Mouse (Mus musculus) neural tube, embryonic 14.5 days (tissue): Measurements from ENCODE around the gene Celf1. TPM values are rescaled to one million over a fixed set of nuclear protein-coding genes. Genes with fewer than 3 reads are reported as not detected.

Experiments used
- ATAC-seq: fragments of 200-750 bp; cut with Nextera tagmentation; 2 replicates; pipeline ENCODE4 v1.8.0; 2017; ENCODE audit warnings: low read depth, mild to moderate bottlenecking, moderate TSS enrichment, moderate library complexity
- H3K27ac ChIP-seq: fragments of 300-500 bp; sonication (generic); 2 replicates; pipeline ENCODE4 v1.5.1; 2014; ENCODE audit warnings: low read depth, mild to moderate bottlenecking, control low read depth, low read length, moderate library complexity, mixed read lengths
- H3K27me3 ChIP-seq: fragments of 300-500 bp; sonication (generic); 2 replicates; pipeline ENCODE4 v1.6.1; 2014; ENCODE audit warnings: low read length; ENCODE audit not compliant: control insufficient read depth, insufficient read depth
- H3K36me3 ChIP-seq: fragments of 300-500 bp; sonication (generic); 2 replicates; pipeline ENCODE4 v1.6.1; 2014; ENCODE audit warnings: low read length, mixed read lengths; ENCODE audit not compliant: control insufficient read depth, insufficient read depth
- H3K4me1 ChIP-seq: fragments of 300-500 bp; sonication (generic); 2 replicates; pipeline ENCODE4 v1.6.1; 2014; ENCODE audit warnings: low read length; ENCODE audit not compliant: control insufficient read depth, insufficient read depth
- H3K4me2 ChIP-seq: fragments of 300-500 bp; sonication (generic); 2 replicates; pipeline ENCODE4 v1.6.1; 2014; ENCODE audit warnings: mild to moderate bottlenecking, low read depth, low read length, control low read depth
- H3K4me3 ChIP-seq: fragments of 300-500 bp; sonication (generic); 2 replicates; pipeline ENCODE4 v1.5.1; 2014; ENCODE audit warnings: low read depth, low read length, control low read depth, mixed read lengths
- H3K9ac ChIP-seq: fragments of 300-500 bp; sonication (generic); replicated peaks from 2 replicates; pipeline ENCODE4 v1.6.1; 2014; ENCODE audit warnings: low read depth, mild to moderate bottlenecking, control low read depth, low read length, mixed read lengths
- H3K9me3 ChIP-seq: fragments of 300-500 bp; sonication (generic); 2 replicates; pipeline ENCODE4 v1.6.1; 2016; ENCODE audit warnings: low read length; ENCODE audit not compliant: control insufficient read depth
- WGBS: fragments of 180-500 bp; shearing (Covaris S2); extraction: QIAGEN DNeasy Blood & Tissue Kit; methylation state at CpG from one replicate; pipeline ENCODE4 v1.1.7; 2014; 5-methylcytosine and 5-hydroxymethylcytosine counted together
- polyA plus RNA-seq: library from polyadenylated mRNA; unstranded; fragments of >200 nt; fragmentation: Nextera tagmentation; extraction: Ambion mirVana; gene quantifications from 2 replicates; pipeline ENCODE4 v1.2.1, GENCODE M21; 2014

Gene Celf1
- polyA plus RNA-seq, 1 experiment from 2014 or later: 77.6 TPM

DNA sequence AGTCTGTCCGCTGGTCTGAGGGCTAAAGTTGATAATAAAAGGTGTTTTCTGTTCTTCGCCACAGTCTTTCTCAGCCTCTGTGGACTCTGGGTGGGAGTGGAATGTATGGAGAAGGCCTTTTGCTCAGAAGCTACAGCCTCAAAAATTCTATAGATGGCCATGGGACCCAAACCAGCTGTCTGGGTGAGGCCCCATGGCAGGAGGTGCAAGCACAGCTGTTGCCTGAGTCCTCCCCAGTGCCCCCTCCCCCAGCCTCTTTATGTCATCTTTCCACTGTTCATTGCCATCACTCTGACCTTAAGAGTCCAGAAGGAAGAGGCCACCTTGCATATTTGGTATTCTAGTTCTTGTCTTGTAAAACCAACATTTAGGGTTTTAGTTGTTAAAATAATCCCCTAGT lies 119.2 kb downstream of the Celf1 start:
- WGBS: 100% methylated on average over 2 of the region's 2 CpGs
- Histone ChIP-seq H3K4me1 (peaks cover 8% of the 10 kb centered on the region), H3K9ac (no peak overlapping the region), H3K27me3 (no peaks in the 10 kb centered on the region), H3K36me3 (peaks cover 63% of the 10 kb centered on the region), H3K27ac (no peak overlapping the region), H3K9me3 (no peaks in the 10 kb centered on the region), H3K4me3 (no peak overlapping the region), H3K4me2 (no peak overlapping the region)
- no peak for ATAC-seq

DNA sequence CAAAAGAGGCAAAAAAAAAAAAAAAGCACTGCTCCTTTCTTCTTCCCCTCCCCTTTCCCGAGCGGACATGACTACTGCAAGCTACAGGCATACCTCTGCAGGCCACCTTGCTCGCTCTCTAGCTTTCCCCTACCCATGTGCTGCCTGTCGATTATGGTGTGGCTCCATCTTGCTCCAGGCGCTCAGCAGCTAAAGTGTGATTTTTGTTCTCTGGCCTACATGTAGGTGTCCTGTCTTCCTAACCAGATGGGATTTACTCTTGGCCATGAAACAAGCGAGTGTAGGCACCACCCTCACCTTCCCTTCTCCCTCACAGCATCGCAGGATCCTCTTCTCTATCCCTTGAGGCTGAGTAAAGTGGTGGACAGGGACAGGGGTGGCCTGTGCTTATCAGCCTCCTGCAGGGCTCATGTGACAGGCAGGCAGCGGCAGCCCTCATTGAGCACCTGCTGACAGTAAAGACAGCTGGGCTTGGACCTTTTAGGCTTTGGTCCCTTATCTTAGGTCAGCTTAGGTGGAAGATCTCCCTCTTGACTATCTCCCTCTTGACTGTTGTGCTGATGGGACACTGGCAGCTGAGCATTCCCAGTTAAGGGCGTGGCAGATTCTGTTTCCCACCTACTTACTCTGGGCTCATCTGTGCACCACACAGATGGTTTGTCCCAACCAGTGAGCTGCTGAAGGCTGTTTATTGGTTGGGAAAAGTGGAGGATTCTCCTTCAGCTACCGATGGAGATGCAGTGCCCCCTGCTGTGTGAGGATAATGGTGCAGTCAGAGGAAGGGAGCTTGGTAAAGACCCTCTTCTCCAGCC lies 120.6 kb downstream of the Celf1 start:
- peak; percentile 47; the same call in 1 of the 2 replicates for ATAC-seq
- H3K4me2 ChIP-seq: no peak overlapping the region
- no peak overlapping the region for H3K27ac ChIP-seq
- H3K36me3 ChIP-seq: peaks cover 63% of the 10 kb centered on the region
- 80% methylated on average over 10 of the region's 10 CpGs for whole genome bisulfite sequencing
- no peak overlapping the region for H3K9ac ChIP-seq
- H3K27me3 ChIP-seq: no peaks in the 10 kb centered on the region
- no peaks in the 10 kb centered on the region for H3K4me1 ChIP-seq
- no peak overlapping the region for H3K4me3 ChIP-seq
- H3K9me3 ChIP-seq: no peaks in the 10 kb centered on the region

DNA sequence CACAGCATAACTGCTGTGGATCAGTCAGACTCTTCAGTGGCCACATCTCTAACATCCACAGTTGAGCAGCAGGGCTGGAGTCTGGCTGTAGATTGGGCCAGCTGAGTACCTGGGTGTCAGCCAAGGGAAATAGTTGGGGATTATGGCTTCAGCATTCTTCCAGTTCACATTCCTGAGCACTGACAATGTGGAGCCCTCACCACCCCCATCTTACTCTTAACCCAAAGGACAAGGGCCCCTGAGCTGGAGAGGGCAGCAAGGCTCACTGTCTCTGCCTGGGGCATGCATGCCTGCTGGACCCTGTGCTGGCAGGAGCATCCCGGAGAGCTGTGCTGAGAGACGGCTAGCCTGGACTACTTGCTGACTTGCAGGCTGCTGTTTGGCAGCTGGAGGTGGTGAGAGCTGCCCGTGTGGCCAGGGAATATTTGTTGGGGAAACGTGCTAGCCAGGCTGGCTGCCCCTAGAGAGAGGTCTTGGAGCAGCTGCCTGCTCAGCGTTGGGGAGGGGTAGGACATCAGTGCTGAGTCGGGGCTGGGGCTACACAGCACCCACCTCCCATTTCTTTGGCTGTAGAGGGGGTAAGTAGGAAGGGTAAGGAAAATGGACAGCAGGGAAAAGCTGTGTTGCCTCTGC lies 121.8 kb downstream of the Celf1 start:
- Histone ChIP-seq H3K27ac (no peak overlapping the region), H3K27me3 (no peaks in the 10 kb centered on the region), H3K36me3 (peaks cover 55% of the 10 kb centered on the region), H3K4me2 (no peak overlapping the region), H3K9me3 (no peaks in the 10 kb centered on the region), H3K4me1 (no peaks in the 10 kb centered on the region), H3K4me3 (no peak overlapping the region), H3K9ac (no peak overlapping the region)
- 83% methylated on average over 6 of the region's 6 CpGs for WGBS
- no peak for ATAC-seq

DNA sequence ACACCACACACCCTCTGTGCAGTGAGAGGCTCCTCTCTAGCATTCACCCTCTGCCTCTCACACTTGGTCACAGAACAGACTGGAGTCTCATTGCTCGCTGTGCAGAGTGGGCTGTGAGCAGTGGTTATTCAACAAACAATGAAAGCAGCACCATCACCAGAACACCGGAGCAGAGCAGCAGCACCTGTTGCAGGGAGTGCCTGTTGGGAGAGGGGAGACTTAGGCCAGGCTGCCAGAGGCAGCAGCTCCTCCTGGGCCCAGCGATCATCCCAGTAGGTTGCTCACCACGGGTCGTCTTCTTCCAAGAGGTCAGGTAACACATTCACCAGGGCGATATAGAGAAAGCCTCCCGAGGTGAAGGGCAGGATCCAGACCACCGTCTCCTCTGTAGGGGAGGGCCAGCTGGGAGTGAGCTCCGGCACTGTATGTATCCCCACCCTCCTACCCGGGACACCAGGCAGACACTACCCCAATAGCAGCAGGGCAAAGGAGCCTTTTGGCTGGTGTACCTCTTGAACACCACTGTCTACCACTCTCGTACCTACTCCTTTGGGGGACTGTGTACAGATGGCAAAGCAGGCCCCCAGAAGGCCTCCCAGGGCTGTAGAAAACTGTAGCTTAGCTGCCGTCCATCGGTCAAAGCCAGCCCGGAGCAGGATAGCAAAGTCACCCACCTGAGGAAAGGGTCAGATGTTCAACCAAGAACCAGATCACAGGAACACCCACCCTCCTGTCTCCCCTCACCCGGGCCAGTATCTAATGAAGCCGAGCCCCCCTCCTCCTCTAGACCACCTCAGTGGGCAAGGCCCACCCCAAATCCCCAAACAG lies 122.8 kb downstream of the Celf1 start:
- H3K9ac ChIP-seq: no peak overlapping the region
- ATAC-seq: no peak
- H3K4me2 ChIP-seq: no peak overlapping the region
- no peak overlapping the region for H3K27ac ChIP-seq
- peaks cover 45% of the 10 kb centered on the region for H3K36me3 ChIP-seq
- H3K4me1 ChIP-seq: no peaks in the 10 kb centered on the region
- 90% methylated on average over 16 of the region's 16 CpGs for WGBS
- H3K27me3 ChIP-seq: no peaks in the 10 kb centered on the region
- no peaks in the 10 kb centered on the region for H3K9me3 ChIP-seq
- H3K4me3 ChIP-seq: no peak overlapping the region

DNA sequence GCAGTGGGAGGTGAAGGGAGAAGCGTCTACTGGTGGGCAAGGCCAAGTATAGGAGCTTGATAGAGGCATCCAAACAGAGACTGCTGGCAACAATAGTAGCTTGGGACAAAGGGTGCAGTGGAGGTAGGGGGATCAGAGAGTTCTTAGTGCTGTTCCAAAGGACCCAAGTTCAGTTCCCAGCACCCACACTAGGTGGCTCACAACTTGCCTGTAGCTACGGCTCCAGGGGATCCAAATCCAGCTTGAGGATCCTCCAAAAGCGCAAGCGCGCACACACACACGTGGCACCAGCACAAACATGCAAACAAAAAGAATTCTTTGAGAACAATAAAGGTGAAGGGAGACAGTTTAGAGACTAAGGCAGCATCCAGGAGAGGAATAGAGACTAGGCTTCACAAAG lies 124.0 kb downstream of the Celf1 start:
- no peak overlapping the region for H3K9ac ChIP-seq
- WGBS: 87% methylated on average over 6 of the region's 6 CpGs
- H3K9me3 ChIP-seq: no peaks in the 10 kb centered on the region
- H3K27ac ChIP-seq: no peak overlapping the region
- no peak overlapping the region for H3K4me3 ChIP-seq
- H3K36me3 ChIP-seq: peaks cover 40% of the 10 kb centered on the region
- peaks cover 9% of the 10 kb centered on the region for H3K4me1 ChIP-seq
- no peak for ATAC-seq
- no peak overlapping the region for H3K4me2 ChIP-seq
- no peaks in the 10 kb centered on the region for H3K27me3 ChIP-seq

DNA sequence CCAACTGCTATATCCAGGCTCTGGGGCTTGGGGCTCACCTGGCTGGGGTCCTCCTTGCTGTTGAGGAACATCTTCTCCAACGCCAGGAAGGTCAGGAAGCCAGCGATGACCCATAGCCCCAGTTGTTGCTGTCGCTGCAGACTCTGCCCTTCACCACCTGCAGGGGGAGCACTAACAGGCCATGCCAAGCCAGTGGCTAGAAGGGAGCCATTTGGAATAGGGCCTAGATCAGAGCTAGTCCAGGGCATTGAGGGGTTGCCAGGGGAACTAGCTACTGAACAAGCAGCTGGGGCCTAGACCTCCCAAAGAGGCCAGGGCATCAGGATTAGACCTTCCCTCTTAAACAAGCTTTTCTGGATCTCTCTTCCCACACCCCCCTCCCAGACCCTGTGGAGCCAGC lies 125.4 kb downstream of the Celf1 start:
- Histone ChIP-seq H3K4me3 (no peak overlapping the region), H3K4me1 (peaks cover 11% of the 10 kb centered on the region), H3K9ac (no peak overlapping the region), H3K9me3 (no peaks in the 10 kb centered on the region), H3K4me2 (no peak overlapping the region), H3K27ac (no peak overlapping the region), H3K27me3 (no peaks in the 10 kb centered on the region), H3K36me3 (peaks cover 31% of the 10 kb centered on the region)
- 47% methylated on average over 3 of the region's 3 CpGs for WGBS
- no peak for ATAC-seq

DNA sequence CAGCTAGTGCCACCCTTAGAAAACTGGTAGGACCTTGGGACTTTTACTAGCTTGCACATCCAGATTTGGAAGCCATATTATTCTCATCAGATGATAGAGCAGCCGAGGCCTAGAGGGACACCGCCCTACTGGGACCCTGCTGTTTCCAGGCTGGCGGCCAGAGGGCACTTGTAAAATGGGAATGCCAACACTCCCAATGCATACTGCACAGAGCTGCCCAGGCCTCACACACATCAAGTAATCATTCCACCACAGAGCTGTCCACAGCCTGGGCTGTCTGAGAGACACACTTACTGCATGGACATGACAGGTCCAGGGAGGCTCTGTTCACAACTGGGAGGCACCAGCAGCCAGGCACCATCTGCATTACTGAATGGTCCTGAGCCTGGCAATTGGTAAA lies 126.3 kb downstream of the Celf1 start:
- 92% methylated on average over 3 of the region's 3 CpGs for WGBS
- Histone ChIP-seq H3K4me3 (no peak overlapping the region), H3K4me2 (no peak overlapping the region), H3K36me3 (peaks cover 31% of the 10 kb centered on the region), H3K27ac (no peak overlapping the region), H3K9ac (no peak overlapping the region), H3K4me1 (peaks cover 20% of the 10 kb centered on the region), H3K27me3 (no peaks in the 10 kb centered on the region), H3K9me3 (no peaks in the 10 kb centered on the region)
- no peak for ATAC-seq

DNA sequence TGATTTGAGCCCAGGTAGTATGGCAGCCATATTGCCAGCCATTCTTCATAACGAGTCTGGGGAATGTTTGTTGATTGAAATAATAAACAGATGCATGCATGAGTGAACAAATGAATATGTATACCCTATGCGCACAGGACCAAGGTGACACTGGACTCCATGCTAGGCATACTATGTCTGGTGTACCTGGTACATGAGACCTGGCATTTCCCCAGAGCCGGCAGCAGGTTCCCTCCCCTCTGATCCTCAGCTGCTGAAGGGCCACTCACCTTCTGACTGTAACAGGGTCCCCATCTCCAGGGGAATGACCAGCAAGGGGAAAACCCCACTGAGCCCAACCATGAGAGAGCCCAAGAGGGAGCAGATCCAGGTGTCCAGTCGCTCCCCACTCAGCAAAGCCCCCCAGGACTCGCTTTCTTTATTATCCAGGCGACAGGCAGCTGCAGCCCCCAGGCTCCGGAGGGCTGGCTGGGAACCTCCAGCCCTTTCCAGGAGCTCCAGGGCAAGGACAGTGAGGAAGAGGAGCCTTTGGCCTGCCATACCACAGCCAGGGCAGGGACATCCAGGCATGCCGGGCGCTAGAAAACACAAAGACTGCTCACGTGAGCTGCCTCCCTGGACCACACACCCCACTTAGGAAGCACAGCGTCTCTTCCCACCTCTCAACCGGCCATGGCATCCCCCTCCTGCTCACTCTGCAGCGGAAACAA lies 128.1 kb downstream of the Celf1 start:
- H3K4me3 ChIP-seq: peak overlapping the region; percentile 65; the same call in 1 of the 2 replicates
- H3K9ac ChIP-seq: peak overlapping the region; percentile 28; the same call in 1 of the 2 replicates
- H3K4me1 ChIP-seq: peaks cover 20% of the 10 kb centered on the region
- WGBS: 53% methylated on average over 13 of the region's 13 CpGs
- peak overlapping the region; percentile 67 for H3K4me2 ChIP-seq
- ATAC-seq: no peak
- no peak overlapping the region for H3K27ac ChIP-seq
- H3K9me3 ChIP-seq: no peaks in the 10 kb centered on the region
- H3K36me3 ChIP-seq: peaks cover 15% of the 10 kb centered on the region
- no peaks in the 10 kb centered on the region for H3K27me3 ChIP-seq
